Mouse (Mus musculus) embryo, embryonic 9.5 days (tissue): ENCODE data around the gene Icam5.
A peak's percentile ranks its signal among the peaks of the same experiment; 100 is the strongest.

Experiments
- DNase-seq: peaks from one replicate; pipeline ENCODE4 v3.0.0-alpha.2; 2017; ENCODE audit errors: extremely low spot score

The Icam5 gene

GRCm38 (mm10) chr9:21014691-21015570, 16.9 kb upstream of the Icam5 start:
- peak; percentile 27 for DNase-seq

GRCm38 (mm10) chr9:21015571-21016130, 16.2 kb upstream of the Icam5 start, which contains the start of gene Icam1:
TSS of gene Icam1 (plus strand) at chr9:21015985.
- DNase-seq: peak; percentile 29

DNA sequence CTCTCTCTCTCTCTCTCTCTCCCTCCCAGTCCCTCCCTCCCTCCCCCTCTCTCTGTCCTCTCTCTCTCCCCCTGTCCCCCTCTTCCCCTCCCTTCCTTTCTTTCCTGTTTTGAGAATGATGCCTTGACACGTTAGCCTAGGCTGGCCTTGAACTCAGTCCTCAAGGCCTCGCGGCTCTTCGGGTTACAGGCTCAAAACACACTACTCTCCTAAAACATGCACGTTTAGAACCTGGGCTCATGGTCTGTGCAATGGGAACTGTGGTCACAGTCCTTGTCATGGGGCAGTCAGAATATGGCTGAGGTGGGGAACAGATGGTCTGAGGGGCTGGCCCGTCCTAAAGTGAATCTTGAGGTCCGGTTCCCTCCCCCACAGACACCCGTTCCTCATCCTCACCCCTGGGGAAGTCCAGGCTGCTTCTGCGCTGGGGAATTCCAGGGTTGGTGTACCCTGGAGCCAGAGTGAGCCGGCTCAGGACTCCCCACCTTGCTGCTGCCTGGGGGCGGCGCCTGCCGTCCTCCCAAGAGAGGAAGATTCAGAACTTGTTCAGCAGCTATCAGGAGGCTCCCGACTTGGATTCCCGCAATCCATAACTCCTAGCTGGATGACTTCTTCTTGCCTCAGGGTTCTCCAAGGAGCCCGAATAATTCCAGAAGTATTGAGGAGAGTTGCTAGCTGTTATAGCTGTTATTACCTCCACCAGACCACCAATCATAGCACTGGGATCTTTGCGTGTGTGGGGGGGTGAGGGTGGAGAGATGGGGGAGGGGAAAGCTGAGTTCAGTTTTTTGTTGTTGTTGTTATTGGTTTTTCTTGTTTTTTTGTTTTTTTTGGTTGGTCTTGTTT, 15.3 kb upstream of the Icam5 start:
- peak; percentile 22 for DNase-seq

- no peak for DNase-seq
Observed at GRCm38 (mm10) chr9:21017177-21017575, 14.7 kb upstream of the Icam5 start.

- DNase-seq: no peak
Observed at GRCm38 (mm10) chr9:21018600-21018999, 13.3 kb upstream of the Icam5 start.

DNA sequence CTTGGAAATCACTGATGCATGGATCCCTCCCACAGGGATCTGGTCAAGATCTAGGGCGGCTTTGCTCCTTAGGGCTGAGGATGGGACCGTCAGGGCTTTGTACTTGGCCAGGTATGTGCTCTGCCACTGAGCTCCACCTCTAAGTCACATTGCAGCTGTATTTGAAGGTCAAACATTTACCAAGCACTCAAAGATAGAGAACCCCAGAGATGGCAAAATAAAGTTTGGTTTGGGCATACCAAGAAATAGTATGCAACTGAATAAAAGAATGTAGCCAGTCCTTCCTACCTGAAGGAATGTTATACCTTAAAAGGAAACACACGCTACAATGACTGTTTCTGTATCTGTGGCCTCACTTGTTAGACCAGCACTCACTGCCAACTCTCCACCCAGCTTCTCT, 10.5 kb upstream of the Icam5 start:
- DNase-seq: no peak

- no peak for DNase-seq
Observed at GRCm38 (mm10) chr9:21022288-21022687, 9.6 kb upstream of the Icam5 start.

- no peak for DNase-seq
Observed at GRCm38 (mm10) chr9:21022726-21023125, 9.1 kb upstream of the Icam5 start.

GRCm38 (mm10) chr9:21025258-21025810, 6.5 kb upstream of the Icam5 start:
- DNase-seq: no peak

DNA sequence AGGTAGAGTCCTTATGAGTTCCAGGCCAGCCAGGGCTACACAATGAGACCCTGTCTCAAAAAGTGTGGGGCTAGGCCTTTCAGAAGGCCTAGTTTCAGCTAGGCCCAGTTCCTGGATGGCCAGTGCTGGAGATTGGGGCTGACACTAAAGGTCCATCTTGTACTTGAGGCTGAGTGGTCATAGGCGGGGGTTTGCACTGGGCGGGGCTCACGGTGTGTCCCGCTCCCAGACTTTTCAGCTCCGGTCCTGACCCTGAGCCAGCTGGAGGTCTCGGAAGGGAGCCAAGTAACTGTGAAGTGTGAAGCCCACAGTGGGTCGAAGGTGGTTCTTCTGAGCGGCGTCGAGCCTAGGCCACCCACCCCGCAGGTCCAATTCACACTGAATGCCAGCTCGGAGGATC, 5.0 kb upstream of the Icam5 start:
- no peak for DNase-seq

GRCm38 (mm10) chr9:21027774-21028290, 4.0 kb upstream of the Icam5 start:
- DNase-seq: no peak

GRCm38 (mm10) chr9:21028560-21029110, 3.2 kb upstream of the Icam5 start:
- no peak for DNase-seq

DNA sequence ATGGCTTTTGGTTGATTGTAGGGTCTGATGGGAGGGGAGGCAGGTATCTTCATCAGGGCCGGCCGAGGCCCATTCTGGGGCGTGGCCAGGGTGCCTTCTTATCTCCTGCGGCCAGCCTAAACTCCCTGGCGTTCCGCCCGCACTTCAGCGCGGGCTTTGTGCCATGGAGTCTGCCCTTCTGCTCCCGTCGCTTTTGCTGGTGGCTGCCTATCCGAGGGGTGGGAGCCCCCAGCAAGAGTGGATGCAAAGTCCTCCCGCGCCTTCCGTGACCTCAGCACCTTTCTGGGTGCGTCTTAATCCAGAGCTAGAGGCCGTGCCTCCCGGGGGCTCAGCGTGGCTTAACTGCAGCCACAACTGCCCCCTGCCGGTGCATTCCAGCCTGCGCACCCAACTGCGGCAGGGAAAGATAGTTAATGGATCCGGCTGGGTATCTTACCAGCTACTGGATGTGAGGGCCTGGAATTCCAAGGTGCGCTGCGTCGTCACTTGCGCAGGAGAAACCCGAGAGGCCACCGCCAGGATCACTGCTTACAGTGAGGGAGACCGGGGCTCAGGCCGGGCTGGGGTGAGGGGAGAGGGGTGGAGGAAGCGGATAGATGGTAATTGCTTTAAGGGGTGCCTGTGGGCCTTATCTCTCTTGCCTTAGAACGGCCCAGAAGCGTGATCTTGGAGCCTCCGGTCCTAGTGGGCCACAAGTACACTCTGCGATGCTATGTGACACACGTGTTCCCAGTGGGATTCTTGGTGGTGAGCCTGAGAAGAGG, 2.4 kb upstream of the Icam5 start, which contains the start of gene Icam4:
Gene Icam4, plus strand, starts transcription at position 83 of the 764 bp plus-strand sequence.
- peak; percentile 84 for DNase-seq

DNA sequence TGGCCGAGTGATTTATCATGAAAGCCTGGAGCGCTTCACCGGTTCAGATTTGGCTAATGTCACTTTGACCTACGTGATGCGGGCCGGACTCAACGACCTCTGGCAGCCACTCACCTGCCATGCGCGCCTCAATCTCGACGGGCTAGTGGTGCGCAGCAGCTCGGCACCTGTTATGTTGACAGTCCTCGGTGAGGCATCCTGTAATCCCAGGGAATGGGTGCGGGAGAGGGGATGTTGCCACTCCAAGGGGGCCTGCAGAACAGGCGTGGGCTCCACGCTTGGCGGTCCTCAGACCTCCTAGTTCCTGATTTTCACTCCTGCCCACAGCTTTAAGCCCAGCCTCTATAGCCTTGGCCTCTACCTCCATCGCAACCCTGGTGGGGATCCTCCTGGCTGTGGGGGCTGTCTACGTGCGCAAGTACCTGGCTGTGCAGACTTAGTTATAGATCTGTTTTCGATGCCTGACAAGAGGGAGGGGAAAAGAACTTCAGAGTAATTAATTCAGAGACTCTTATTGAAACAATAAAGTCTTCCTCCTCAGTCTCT, 1.7 kb upstream of the Icam5 start:
- no peak for DNase-seq

DNA sequence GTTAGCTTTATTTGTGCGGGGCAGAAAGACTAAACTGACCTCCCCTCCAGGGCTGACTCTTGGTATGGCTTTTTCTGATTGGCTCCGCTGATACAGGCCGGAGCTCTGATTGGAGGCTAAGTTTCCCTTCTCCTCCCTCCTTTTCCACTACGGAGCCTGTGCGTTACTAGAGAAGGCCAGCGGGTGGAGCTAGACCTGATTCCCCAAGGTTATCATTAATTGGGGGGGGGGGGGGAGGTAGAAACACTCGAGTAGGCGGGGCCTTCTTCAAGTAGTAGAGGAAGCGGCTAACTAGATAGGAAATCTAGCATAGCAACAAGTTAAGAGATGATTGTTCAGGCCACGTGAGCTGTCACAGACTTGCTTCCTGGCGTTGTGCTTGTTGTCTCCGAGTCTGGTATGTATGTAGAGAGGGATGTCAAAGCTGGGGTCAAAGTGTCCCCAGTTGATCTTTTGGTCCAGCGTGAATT, 1.1 kb upstream of the Icam5 start:
- DNase-seq: peak; percentile 83

DNA sequence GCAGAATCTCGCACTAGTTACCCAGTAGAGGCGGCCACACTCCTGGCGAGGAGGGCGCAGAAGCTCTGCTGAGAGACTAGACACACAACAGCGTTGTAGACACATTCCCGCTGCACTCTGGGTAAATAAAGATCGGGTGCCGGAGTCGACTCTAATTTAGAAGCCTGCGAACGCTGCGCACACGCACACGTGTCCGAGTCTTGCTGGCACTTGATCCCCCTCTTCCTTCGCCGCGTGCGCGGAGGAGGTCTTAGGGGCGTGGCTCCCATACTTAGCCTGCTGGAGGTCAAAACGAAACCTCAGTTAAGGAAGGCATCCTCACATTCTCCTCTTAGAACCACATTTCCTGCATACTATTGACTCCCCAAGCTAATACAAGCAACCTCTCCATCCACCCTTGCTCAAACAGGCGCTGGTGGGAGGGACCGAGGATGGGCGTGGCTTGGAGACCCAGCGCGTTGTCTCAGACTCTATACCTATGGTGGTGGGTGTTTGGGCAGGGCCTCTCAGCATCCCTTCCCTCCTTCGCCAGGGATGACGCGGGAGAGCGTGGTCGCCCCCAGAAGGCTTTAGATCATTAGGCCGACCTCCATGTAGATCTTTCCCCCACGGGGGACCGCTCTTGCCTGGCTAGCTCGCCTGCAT, 500 bp upstream of the Icam5 start:
- peak; percentile 61 for DNase-seq

DNA sequence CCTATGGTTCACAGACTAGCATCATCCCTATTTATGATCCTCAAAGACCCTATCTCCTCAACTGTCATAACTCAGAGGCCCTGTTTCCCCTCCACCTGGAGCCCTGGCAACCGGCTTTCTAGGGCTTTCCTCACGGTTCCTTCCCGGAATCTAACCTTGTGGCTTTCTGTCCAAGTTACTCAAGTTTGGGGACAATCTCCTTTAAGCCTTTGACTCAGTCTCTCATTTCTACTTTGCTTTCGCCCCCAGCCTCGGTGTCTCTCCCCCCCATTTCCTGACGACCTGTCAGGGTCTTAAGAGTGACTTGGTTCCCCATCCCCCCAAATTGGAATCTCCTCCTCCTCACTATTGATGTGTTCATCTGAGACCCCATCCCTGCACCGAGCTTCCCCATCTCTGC, 618 bp downstream of the Icam5 start:
- no peak for DNase-seq

GRCm38 (mm10) chr9:21033136-21033535, 1.3 kb downstream of the Icam5 start:
- DNase-seq: peak; percentile 79

- DNase-seq: peak; percentile 48
Observed at GRCm38 (mm10) chr9:21034481-21035085, 2.7 kb downstream of the Icam5 start.
